7 mouse cellular contexts compared by ENCODE assay signal in the genomic region with DNA sequence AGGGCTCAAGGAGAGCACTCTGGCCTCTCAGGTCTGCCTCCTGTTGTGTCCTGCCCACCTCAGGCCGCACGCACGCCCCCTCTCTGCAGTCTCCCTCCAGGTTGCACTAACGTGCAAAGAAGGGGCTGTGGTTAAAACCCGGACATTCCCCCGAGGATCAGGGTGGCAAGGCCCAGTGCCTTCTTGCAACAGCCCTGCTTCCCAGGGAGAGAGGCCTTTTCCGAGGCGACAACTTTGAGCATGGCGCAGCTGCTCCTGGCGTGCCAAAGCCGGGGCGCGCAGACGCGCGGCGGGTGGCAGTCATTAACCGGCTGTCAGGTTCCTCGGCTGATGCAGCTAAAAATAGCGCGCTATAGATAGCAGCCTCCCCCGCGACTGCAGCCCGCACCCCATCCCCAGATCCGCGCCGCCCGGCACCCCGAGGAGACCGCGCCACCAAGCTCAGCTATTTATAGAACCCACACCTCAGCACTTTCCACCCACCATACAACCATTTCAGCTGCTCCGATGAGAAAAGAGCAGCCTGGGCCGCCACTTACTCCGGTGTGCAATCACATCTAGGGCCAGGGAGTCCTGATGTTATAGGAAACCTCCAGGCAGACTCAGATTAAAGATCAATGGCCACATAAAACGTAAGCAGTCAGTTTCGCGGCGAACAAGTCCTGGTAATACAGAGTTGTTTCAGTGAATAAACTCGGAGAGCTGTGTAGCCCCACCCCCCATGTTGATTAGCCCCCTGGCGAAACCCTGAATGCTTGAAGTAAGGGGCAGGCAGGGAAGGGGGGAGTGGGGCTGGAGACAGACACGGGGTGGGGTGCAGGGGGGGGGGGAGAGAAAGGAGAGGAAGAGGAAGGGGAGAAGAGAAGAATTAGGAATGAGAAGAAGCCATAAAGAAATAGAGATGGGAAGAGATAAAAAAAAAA. TPM values are rescaled to one million over a fixed set of nuclear protein-coding genes. Genes with fewer than 3 reads are reported as not detected.
DNase-seq lines count a peak whose midpoint lies in the region; ATAC-seq and TF ChIP-seq lines count a peak whose summit lies in the region.

No protein-coding gene starts in this region.

- no peaks in the 10 kb centered on the region for H3K27me3 ChIP-seq in hindbrain, embryonic 15.5 days
- H3K27me3 ChIP-seq in myocyte (ENCODE audit: control insufficient read depth, insufficient read depth, insufficient read length), result no peaks in the 10 kb centered on the region
- H3K27me3 ChIP-seq in thymus, adult 2 months (ENCODE audit: control insufficient read depth, insufficient read depth, low read length), result no peaks in the 10 kb centered on the region

- under 1% methylated on average over 41 of the region's 41 CpGs for WGBS in hindbrain, embryonic 15.5 days
- WGBS in thymus, adult 2 months, result 3% methylated on average over 41 of the region's 41 CpGs

- no peaks in the 10 kb centered on the region for H3K36me3 ChIP-seq in hindbrain, embryonic 15.5 days
- H3K36me3 ChIP-seq in myocyte (ENCODE audit: control insufficient read depth, insufficient read depth), result no peaks in the 10 kb centered on the region
- H3K36me3 ChIP-seq in thymus, adult 2 months (ENCODE audit: control insufficient read depth, insufficient read depth, low read length), result no peaks in the 10 kb centered on the region

- intact Hi-C loops in left cerebral cortex, postnatal 4 days (cut with DNase I), result no loop called here

- H3K4me1 ChIP-seq in bone marrow macrophage, adult 2 months (ENCODE audit: control insufficient read depth, insufficient read depth, low read length), result no peaks in the 10 kb centered on the region
- peaks cover 39% of the 10 kb centered on the region for H3K4me1 ChIP-seq in hindbrain, embryonic 15.5 days (replicated peaks)
- H3K4me1 ChIP-seq in thymus, adult 2 months (replicated peaks; ENCODE audit: control insufficient read depth, insufficient read depth, low read length), result peaks cover 36% of the 10 kb centered on the region

- H3ac ChIP-seq in myocyte (ENCODE audit: control insufficient read depth, insufficient read length), result no peak overlapping the region

- no peaks in the 10 kb centered on the region for H3K9me3 ChIP-seq in hindbrain, embryonic 15.5 days

- peak overlapping the region; percentile 38 for H3K9ac ChIP-seq in hindbrain, embryonic 15.5 days

- TF ChIP-seq POLR2A in bone marrow macrophage, adult 2 months (IDR thresholded peaks at IDR 0.05; ENCODE audit: borderline replicate concordance, low read depth, low read length), result no peak
- TF ChIP-seq POLR2A in myocyte (IDR thresholded peaks at IDR 0.05; ENCODE audit: insufficient read length, low read depth), result no peak
- TF ChIP-seq POLR2A in thymus, adult 2 months (IDR thresholded peaks at IDR 0.05; ENCODE audit: control insufficient read depth, extremely low read depth, insufficient read depth, low read length, poor library complexity), result no peak; the same call in 1 of the 2 replicates

- peak; percentile 49 to 66 for DNase-seq in cerebellum, postnatal 4 days (ENCODE audit: low spot score in 2 of 2)
- DNase-seq in gastrocnemius, adult 8-10 months (ENCODE audit: low spot score in 2 of 2), result peak; percentile 67 to 82
- DNase-seq in left cerebral cortex, postnatal 4 days, result peak; percentile 74
- DNase-seq in thymus, adult 2 months, result peak; percentile 55

- peak overlapping the region; percentile 79 for H3K4me2 ChIP-seq in hindbrain, embryonic 15.5 days
- peak overlapping the region; percentile 67 for H3K4me2 ChIP-seq in myocyte (ENCODE audit: low read depth)

- H3K27ac ChIP-seq in bone marrow macrophage, adult 2 months (ENCODE audit: insufficient read depth, low read depth, low read length), result no peak overlapping the region
- peak overlapping the region; percentile 83 for H3K27ac ChIP-seq in hindbrain, embryonic 15.5 days (replicated peaks)
- no peak overlapping the region for H3K27ac ChIP-seq in thymus, adult 2 months (ENCODE audit: control insufficient read depth, insufficient read depth, low read length)

- H3K4me3 ChIP-seq in bone marrow macrophage, adult 2 months (ENCODE audit: insufficient read depth, low read length), result peak overlapping the region; percentile 42
- peak overlapping the region; percentile 41 for H3K4me3 ChIP-seq in hindbrain, embryonic 15.5 days
- H3K4me3 ChIP-seq in myocyte, result no peak overlapping the region
- peak overlapping the region; percentile 13 for H3K4me3 ChIP-seq in thymus, adult 2 months (ENCODE audit: control insufficient read depth, insufficient read depth, low read length)

- H3K79me2 ChIP-seq in myocyte (ENCODE audit: control insufficient read depth, insufficient read depth), result no peaks in the 10 kb centered on the region

- no peak for TF ChIP-seq CTCF in bone marrow macrophage, adult 2 months (IDR thresholded peaks at IDR 0.05; ENCODE audit: low read depth, low read length)
- TF ChIP-seq CTCF in thymus, adult 2 months (IDR thresholded peaks at IDR 0.05; ENCODE audit: borderline replicate concordance, control insufficient read depth, extremely low read depth, insufficient read depth, low read length, poor library complexity), result 0 out of 2 replicates have a peak, but pooled peaks have one; percentile 14

- peak; percentile 79 for ATAC-seq in hindbrain, embryonic 15.5 days (ENCODE audit: low FRiP score, low read depth)

TF ChIP-seq in myocyte, 11 proteins besides CTCF, POLR2A, EP300 and RAD21:
- TF ChIP-seq TCF3 (IDR thresholded peaks at IDR 0.05; ENCODE audit: insufficient read length, low read depth) (peak; percentile 36), POLR2AphosphoS2 (IDR thresholded peaks at IDR 0.05; ENCODE audit: insufficient read length, low read depth) (no peak), MYOD1 (IDR thresholded peaks at IDR 0.05; ENCODE audit: control insufficient read depth in 1 of 3, insufficient read length in 2 of 3, low read depth in 2 of 3) (peak in 2 of 3 experiments; percentile 79 to 92), E2F4 (IDR thresholded peaks at IDR 0.05; ENCODE audit: insufficient read depth) (no peak), MAX (IDR thresholded peaks at IDR 0.05; ENCODE audit: low read depth) (no peak), TCF12 (IDR thresholded peaks at IDR 0.05; ENCODE audit: insufficient read depth, poor library complexity, severe bottlenecking) (peak; percentile 45), SRF (IDR thresholded peaks at IDR 0.05; ENCODE audit: control insufficient read depth, insufficient read length, low read depth) (no peak), CEBPB (IDR thresholded peaks at IDR 0.05; ENCODE audit: insufficient read depth, poor library complexity, severe bottlenecking) (no peak), REST (IDR thresholded peaks at IDR 0.05; ENCODE audit: insufficient read depth, insufficient read length) (no peak), MYOG (IDR thresholded peaks at IDR 0.05; ENCODE audit: control insufficient read depth in 1 of 3, insufficient read depth in 1 of 3, insufficient read length in 2 of 3, low read depth in 2 of 3) (peak; percentile 74 to 95 (median 93)), USF1 (IDR thresholded peaks at IDR 0.05; ENCODE audit: low read depth) (no peak)
TF ChIP-seq in myocyte: peak in this region for 4.

RNA-seq across cellular contexts. Expression of a gene that starts 50.9 kb away (rescaled TPM):
- polyA plus RNA-seq in bone marrow macrophage, adult 2 months (2012; ENCODE audit: insufficient read depth, insufficient read length, missing spikeins), result 7.4 and 7.5 TPM in 2 replicates
- total RNA-seq in gastrocnemius, adult 8-10 months (2022), result 1 to 10 TPM; 5.8 to 6.9 (median 6.3) TPM
- 6.8 and 7.4 TPM in 2 replicates for polyA plus RNA-seq in hindbrain, embryonic 15.5 days (2015; fragmentation: Nextera tagmentation; extraction: Ambion mirVana)
- total RNA-seq in left cerebral cortex, postnatal 4 days (2021), result 10 to 100 TPM; 11.3 TPM
- polyA plus RNA-seq in myocyte (2012; fragmentation: generic; extraction: Trizol), result 4.1 TPM
- 5.4 and 5.5 TPM in 2 replicates for polyA plus RNA-seq in thymus, adult 2 months (2012; rRNA removed)

RNA-seq across cellular contexts. Expression of a gene that starts 52.3 kb away (rescaled TPM):
- polyA plus RNA-seq in bone marrow macrophage, adult 2 months (2012; ENCODE audit: insufficient read depth, insufficient read length, missing spikeins), result not detected in 2 replicates
- total RNA-seq in gastrocnemius, adult 8-10 months (2022), result 1 to 10 TPM in 3 of 4 experiments, under 1 TPM in 1; 0.80 to 1.5 (median 1.1) TPM
- polyA plus RNA-seq in hindbrain, embryonic 15.5 days (2015; fragmentation: Nextera tagmentation; extraction: Ambion mirVana), result 5.2 and 5.7 TPM in 2 replicates
- total RNA-seq in left cerebral cortex, postnatal 4 days (2021), result 10 to 100 TPM; 32.3 to 33.9 TPM
- 0.01 TPM for polyA plus RNA-seq in myocyte (2012; fragmentation: generic; extraction: Trizol)
- 0.38 and 0.85 TPM in 2 replicates for polyA plus RNA-seq in thymus, adult 2 months (2012; rRNA removed)
